Mouse (Mus musculus): ENCODE results near the gene Defb3.
A peak's percentile ranks its signal among the peaks of the same experiment; 100 is the strongest.
"Not testable (repeated sequence)": the region's sequence is repeated elsewhere in the genome, so short reads cannot be mapped to it uniquely, and the experiment has no call there.

The Defb3 gene

GRCm38 (mm10) chr8:19293060-19293459 lies at the start of gene Defb3:
Gene Defb3, plus strand, starts transcription at chr8:19293360.
- not testable (repeated sequence) for DNase-seq

DNA sequence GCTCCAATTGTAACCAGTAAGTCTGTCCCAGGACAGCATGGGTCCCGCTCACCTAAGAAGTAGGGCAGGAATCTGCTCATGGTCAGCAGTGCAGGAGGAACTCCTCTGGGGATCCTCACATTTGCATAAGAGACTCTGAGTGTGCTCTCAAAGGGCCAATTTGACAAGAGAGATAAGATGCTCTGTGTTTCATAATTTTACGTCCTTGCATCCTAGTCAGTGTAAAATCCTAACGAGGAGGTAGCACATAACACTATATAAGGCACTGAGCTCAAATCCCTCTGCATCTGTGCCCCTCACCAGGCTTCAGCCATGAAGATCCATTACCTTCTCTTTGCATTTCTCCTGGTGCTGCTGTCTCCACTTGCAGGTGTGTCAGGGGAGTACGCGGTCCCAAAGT lies 45.9 kb upstream of the Defb3 start, which contains the start of gene Defb5:
TSS of gene Defb5 (plus strand) at position 301 of the 400 bp plus-strand sequence.
- DNase-seq = no peak

DNA sequence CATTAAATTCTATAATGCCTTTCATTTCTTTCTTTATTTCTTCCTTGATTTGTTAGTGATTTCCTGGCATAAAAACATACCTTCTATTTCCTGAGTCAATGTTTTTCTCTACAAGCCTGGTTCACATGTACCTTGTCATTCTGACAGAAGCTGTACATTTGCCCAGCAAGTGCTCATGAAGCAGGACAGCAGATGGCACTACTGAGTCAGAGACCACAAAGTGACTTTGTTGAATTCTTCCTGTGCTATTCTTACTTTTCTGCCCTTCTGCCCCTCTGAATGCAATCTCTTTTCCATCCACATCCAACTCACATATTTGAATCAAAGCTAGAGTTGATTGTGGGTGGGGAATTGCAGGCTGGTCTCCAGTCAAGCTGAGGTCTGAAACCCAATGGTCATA lies 35.0 kb upstream of the Defb3 start:
- DNase-seq = no peak

DNA sequence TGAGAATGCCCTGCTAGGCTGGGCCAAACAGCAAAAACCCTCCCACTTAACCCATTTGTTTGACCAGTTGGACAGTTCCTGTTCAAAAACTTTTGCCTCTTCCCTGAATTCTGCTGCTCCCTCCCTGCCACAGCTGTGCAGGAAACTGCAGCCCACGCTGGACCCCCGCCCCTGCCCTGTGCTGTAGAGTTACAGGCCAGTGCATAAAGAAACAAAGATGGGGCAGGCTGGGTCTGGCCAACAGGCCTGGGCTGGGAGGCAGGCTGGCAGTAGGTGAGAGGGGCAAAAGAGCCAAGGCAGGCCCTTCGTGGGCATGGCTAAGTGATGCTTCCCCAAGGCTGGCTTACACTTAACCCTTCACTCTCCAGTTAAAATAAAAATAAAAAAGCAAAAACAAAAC lies 33.5 kb upstream of the Defb3 start:
- DNase-seq = no peak

GRCm38 (mm10) chr8:19298361-19298760 lies 5.2 kb downstream of the Defb3 start:
- not testable (repeated sequence) for DNase-seq

DNA sequence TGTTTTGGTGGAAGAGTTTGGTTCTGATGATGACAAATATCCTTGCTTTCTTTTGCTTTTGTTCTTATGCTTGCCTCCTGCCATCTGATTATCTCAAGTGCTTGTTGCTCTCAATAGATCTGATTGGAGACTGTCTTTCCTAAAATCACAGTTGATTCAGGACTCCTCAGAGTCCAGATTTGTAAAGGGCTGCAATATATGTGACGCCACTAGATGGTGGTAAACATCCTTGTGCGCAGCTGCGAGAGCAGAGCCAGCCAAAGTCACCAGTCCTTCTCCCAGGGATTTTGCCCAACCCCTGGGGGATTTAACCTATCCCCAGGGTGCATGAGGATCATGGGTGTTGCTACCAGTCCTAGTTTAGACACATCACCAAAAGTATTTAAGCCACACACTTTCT lies 38.7 kb downstream of the Defb3 start:
- DNase-seq = peak; percentile 2
